Mouse (Mus musculus): ENCODE measurements at regions not wholly inside any gene's neighbourhood (a gene's known extent, or its start where the extent isn't known, plus 50 kb on each side); places are given as distances from the start of the nearest gene placed in this dataset.
A peak's percentile ranks its signal among the peaks of the same experiment; 100 is the strongest.

GRCm38 (mm10) chr14:87864388-87865215 is 448.2 kb downstream of the Tdrd3 start:
- DNase-seq: no peak

GRCm38 (mm10) chr14:87865216-87866202 is 449.1 kb downstream of the Tdrd3 start:
- DNase-seq: no peak

DNA sequence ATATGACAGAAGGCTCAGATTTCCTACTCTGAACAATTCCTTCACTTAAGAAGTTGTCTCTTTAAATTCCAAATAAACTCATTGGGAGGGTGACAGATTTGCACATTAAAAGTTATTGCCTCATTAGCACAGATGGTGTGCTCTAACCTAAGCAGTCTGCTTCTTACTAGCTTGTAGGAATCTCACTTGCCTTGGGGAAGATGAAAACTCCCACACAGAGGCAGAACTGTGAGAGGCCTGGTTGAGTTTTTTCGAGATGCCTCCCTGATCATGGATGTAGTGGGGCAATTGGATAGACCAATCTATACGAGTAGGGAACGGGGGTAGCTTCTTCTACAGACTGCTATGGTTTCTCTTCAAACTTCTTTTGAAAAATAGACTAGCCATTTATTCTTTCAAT is 485.3 kb downstream of the Tdrd3 start:
- no peak for DNase-seq

DNA sequence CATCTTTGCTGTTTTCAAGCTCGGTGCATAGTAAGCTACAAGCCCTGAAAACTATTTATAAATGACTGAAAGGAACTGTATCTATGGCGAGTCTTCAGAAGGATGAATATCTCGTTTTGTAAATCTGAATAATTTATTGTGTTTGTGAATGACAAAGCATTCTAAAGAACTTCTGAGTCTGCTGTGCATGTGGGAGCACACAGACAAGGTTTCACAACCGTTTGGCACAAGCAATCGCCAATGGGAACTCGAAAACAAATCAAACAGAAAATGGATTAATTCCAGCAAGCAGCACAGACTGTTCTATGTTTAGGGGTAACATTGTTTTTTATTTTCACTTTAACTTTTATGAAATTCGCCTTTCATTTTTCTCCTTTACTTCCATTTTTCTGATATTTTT is 486.0 kb downstream of the Tdrd3 start:
- peak; percentile 1 for DNase-seq

Measured in adrenal gland, adult 2 months (tissue).